Mouse (Mus musculus) stomach, embryonic 14.5 days (tissue): ENCODE results near the gene Dab1. TPM values are rescaled to one million over a fixed set of nuclear protein-coding genes. Genes with fewer than 3 reads are reported as not detected.

Source experiments
- ATAC-seq: fragments of 200-750 bp; cut with Nextera tagmentation; 2 replicates; pipeline ENCODE4 v1.8.0; 2017; ENCODE audit warnings: low read depth, moderate TSS enrichment; ENCODE audit not compliant: insufficient number of reproducible peaks, insufficient read depth, low FRiP score
- H3K27ac ChIP-seq: fragments of 300-500 bp; sonication (generic); 2 replicates; pipeline ENCODE4 v1.5.1; 2014; ENCODE audit warnings: mild to moderate bottlenecking, low read length, moderate library complexity, mixed read lengths
- H3K27me3 ChIP-seq: fragments of 300-500 bp; sonication (generic); 2 replicates; pipeline ENCODE4 v1.6.1; 2014; ENCODE audit warnings: low read length, control low read depth, mixed read lengths; ENCODE audit not compliant: control insufficient read depth, insufficient read depth
- H3K36me3 ChIP-seq: fragments of 300-500 bp; sonication (generic); 2 replicates; pipeline ENCODE4 v1.6.1; 2014; ENCODE audit warnings: mild to moderate bottlenecking, control low read depth, low read length, moderate library complexity, mixed read lengths; ENCODE audit not compliant: control insufficient read depth, insufficient read depth
- H3K4me1 ChIP-seq: fragments of 300-500 bp; sonication (generic); 2 replicates; pipeline ENCODE4 v1.6.1; 2014; ENCODE audit warnings: low read length, control low read depth, mixed read lengths; ENCODE audit not compliant: control insufficient read depth, insufficient read depth
- H3K4me2 ChIP-seq: fragments of 300-500 bp; sonication (generic); replicated peaks from 2 replicates; pipeline ENCODE4 v1.6.1; 2014; ENCODE audit warnings: low read depth, low read length, control low read depth
- H3K4me3 ChIP-seq: fragments of 300-500 bp; sonication (generic); 2 replicates; pipeline ENCODE4 v1.5.1; 2014; ENCODE audit warnings: low read depth, low read length, control low read depth
- H3K9ac ChIP-seq: fragments of 300-500 bp; sonication (generic); replicated peaks from 2 replicates; pipeline ENCODE4 v1.6.1; 2014; ENCODE audit warnings: low read depth, mild to moderate bottlenecking, control low read depth, low read length, moderate library complexity, mixed read lengths
- H3K9me3 ChIP-seq: fragments of 300-500 bp; sonication (generic); 2 replicates; pipeline ENCODE4 v1.6.1; 2016; ENCODE audit warnings: low read depth, low read length, control low read depth; ENCODE audit not compliant: control insufficient read depth
- WGBS: fragments of 180-500 bp; shearing (Covaris S2); extraction: QIAGEN DNeasy Blood & Tissue Kit; methylation state at CpG from one replicate; pipeline ENCODE4 v1.1.7; 2014; 5-methylcytosine and 5-hydroxymethylcytosine counted together
- polyA plus RNA-seq: library from polyadenylated mRNA; unstranded; fragments of >200 nt; fragmentation: Nextera tagmentation; extraction: Ambion mirVana; gene quantifications from 2 replicates; pipeline ENCODE4 v1.2.1, GENCODE M21; 2014

Dab1 gene
- polyA plus RNA-seq, 1 experiment from 2014 or later: 8.5 TPM

DNA sequence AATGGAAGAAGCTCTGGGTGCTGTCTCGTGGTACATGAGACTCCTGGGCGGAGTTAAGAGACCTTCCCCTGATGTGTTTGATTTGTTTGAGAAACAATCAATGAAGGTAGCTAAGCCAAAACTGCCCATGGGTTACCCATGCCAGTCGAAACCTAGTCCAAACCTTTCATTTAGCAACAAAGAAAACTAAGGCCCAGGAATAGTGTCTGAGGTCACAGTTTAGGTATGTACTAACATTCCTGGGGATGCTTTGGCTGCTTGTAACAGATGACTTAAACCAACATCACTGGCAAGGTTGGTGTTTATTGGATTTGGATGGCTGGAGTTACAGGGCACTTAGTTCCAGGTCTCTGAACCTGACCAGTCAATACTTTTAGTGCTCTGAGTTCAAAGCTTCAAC, 610.1 kb downstream of the Dab1 start:
- 79% methylated on average over 3 of the region's 3 CpGs for WGBS
- ATAC-seq: no peak
- H3K9ac ChIP-seq: no peak overlapping the region
- no peaks in the 10 kb centered on the region for H3K36me3 ChIP-seq
- no peaks in the 10 kb centered on the region for H3K4me1 ChIP-seq
- H3K9me3 ChIP-seq: no peaks in the 10 kb centered on the region
- no peak overlapping the region for H3K4me3 ChIP-seq
- no peak overlapping the region for H3K4me2 ChIP-seq
- no peaks in the 10 kb centered on the region for H3K27me3 ChIP-seq
- no peak overlapping the region for H3K27ac ChIP-seq

DNA sequence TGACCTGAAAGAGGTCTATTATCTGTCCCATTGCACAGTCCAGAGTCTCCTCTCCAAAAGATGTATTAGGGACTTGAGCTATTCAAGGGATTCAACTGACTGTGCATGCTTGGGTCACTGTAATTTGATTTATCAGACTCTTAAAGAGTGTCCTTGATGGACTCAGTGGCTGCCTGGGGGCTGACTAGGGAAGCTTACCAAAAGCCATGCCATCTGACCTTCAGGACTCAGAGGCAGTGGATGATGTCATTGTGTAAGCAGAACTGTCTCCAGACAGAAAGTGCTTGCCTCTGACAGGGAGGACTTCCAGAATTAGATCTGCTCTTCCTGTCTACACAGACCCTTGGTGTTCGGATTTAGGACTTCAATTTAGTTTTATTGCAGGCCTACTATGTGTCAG, 627.3 kb downstream of the Dab1 start:
- Histone ChIP-seq H3K27me3 (no peaks in the 10 kb centered on the region), H3K4me1 (no peaks in the 10 kb centered on the region), H3K9me3 (no peaks in the 10 kb centered on the region), H3K36me3 (no peaks in the 10 kb centered on the region), H3K9ac (no peak overlapping the region), H3K4me3 (no peak overlapping the region), H3K4me2 (no peak overlapping the region), H3K27ac (no peak overlapping the region)
- ATAC-seq: no peak
- 66% methylated on average over 1 of the region's 1 CpGs for WGBS

DNA sequence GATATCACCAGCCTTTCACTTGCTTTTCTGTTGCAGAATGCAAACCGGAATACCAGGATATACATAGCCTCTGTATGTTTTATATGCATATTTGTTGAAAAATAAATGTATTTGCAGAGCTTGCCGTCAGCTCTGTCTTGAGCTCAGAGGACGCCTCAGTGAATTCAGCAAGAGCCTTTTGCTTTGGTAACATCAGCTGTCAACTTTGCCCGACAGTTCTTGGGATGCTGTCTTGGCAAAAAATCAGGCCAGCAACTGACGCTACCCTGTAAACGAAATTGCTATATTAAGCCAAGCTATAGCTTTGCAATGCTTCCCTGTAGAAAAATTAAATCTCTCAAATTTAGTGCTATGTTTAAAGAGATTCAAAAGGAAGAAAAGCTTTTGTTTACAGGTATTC, 630.3 kb downstream of the Dab1 start:
- Histone ChIP-seq H3K4me2 (no peak overlapping the region), H3K27ac (no peak overlapping the region), H3K9ac (no peak overlapping the region), H3K9me3 (no peaks in the 10 kb centered on the region), H3K27me3 (no peaks in the 10 kb centered on the region), H3K36me3 (no peaks in the 10 kb centered on the region), H3K4me1 (no peaks in the 10 kb centered on the region), H3K4me3 (no peak overlapping the region)
- no peak for ATAC-seq
- WGBS: 81% methylated on average over 6 of the region's 6 CpGs

GRCm38 (mm10) chr4:104257776-104258175, 638.6 kb downstream of the Dab1 start:
- Histone ChIP-seq H3K27me3 (no peaks in the 10 kb centered on the region), H3K9ac (no peak overlapping the region), H3K4me2 (no peak overlapping the region), H3K4me3 (no peak overlapping the region), H3K9me3 (no peaks in the 10 kb centered on the region), H3K36me3 (no peaks in the 10 kb centered on the region), H3K27ac (no peak overlapping the region), H3K4me1 (no peaks in the 10 kb centered on the region)
- WGBS: 82% methylated on average over 8 of the region's 8 CpGs
- no peak for ATAC-seq

GRCm38 (mm10) chr4:104269422-104270172, 650.4 kb downstream of the Dab1 start:
- Histone ChIP-seq H3K36me3 (no peaks in the 10 kb centered on the region), H3K4me1 (no peaks in the 10 kb centered on the region), H3K4me2 (no peak overlapping the region), H3K9me3 (no peaks in the 10 kb centered on the region), H3K9ac (no peak overlapping the region), H3K4me3 (no peak overlapping the region), H3K27me3 (no peaks in the 10 kb centered on the region), H3K27ac (no peak overlapping the region)
- WGBS: 88% methylated on average over 6 of the region's 6 CpGs
- ATAC-seq: no peak

- no peak for ATAC-seq
- Histone ChIP-seq H3K27me3 (no peaks in the 10 kb centered on the region), H3K4me3 (no peak overlapping the region), H3K27ac (no peak overlapping the region), H3K36me3 (no peaks in the 10 kb centered on the region), H3K4me1 (no peaks in the 10 kb centered on the region), H3K4me2 (no peak overlapping the region), H3K9me3 (no peaks in the 10 kb centered on the region), H3K9ac (no peak overlapping the region)
- WGBS: 73% methylated on average over 5 of the region's 5 CpGs
Measured at GRCm38 (mm10) chr4:104270173-104270557, 651.0 kb downstream of the Dab1 start.

GRCm38 (mm10) chr4:104275260-104275659, 656.1 kb downstream of the Dab1 start:
- Histone ChIP-seq H3K4me3 (no peak overlapping the region), H3K36me3 (no peaks in the 10 kb centered on the region), H3K27ac (no peak overlapping the region), H3K4me2 (no peak overlapping the region), H3K9ac (no peak overlapping the region), H3K27me3 (no peaks in the 10 kb centered on the region), H3K4me1 (no peaks in the 10 kb centered on the region), H3K9me3 (no peaks in the 10 kb centered on the region)
- ATAC-seq: no peak
- 98% methylated on average over 1 of the region's 1 CpGs for WGBS

DNA sequence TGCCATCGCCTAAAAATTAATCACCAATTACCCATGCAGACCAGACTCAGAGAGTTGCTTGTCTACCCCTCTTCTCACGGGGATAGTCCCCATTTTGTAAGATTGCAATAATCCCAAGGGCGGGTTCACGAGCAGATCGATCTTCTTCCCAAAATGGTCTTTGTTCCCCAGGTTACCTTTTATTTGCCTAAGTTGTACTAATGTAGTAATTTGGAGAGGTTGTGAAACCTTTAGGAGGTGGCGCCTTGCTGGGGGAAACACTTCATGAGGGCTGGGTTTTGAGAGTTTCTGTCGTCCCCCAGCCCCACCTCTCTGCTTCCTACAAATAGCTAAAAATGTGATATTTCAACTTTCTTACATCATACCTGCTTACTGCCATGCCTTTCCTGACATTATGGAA, 657.8 kb downstream of the Dab1 start:
- no peaks in the 10 kb centered on the region for H3K36me3 ChIP-seq
- H3K4me2 ChIP-seq: no peak overlapping the region
- no peak overlapping the region for H3K27ac ChIP-seq
- no peak for ATAC-seq
- no peaks in the 10 kb centered on the region for H3K9me3 ChIP-seq
- H3K4me1 ChIP-seq: no peaks in the 10 kb centered on the region
- WGBS: 89% methylated on average over 7 of the region's 7 CpGs
- no peak overlapping the region for H3K4me3 ChIP-seq
- H3K27me3 ChIP-seq: no peaks in the 10 kb centered on the region
- H3K9ac ChIP-seq: no peak overlapping the region

DNA sequence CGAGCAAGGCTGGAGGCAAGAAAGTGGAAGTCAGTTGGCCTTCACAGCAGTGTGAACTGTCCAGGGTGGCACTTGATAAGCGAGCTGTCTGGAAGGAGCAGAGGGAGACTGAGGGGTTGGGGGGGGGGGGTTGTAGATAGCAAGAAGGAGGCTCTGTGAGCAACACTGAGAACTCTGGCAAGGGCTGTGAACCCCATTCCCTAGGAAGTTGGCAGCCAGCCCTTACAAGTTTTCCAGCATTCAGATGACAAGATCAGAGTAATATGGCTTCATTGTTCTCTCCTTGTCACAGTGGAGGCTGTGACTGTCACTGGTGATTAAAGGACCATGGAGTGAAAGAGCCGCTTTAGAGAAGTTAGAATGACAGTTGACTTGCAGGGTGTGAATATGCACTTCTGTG, 662.4 kb downstream of the Dab1 start:
- Histone ChIP-seq H3K9me3 (no peaks in the 10 kb centered on the region), H3K36me3 (no peaks in the 10 kb centered on the region), H3K9ac (no peak overlapping the region), H3K27me3 (no peaks in the 10 kb centered on the region), H3K4me3 (no peak overlapping the region), H3K27ac (no peak overlapping the region), H3K4me2 (no peak overlapping the region), H3K4me1 (no peaks in the 10 kb centered on the region)
- WGBS: 38% methylated on average over 3 of the region's 3 CpGs
- ATAC-seq: no peak
